Mouse (Mus musculus): ENCODE results near the gene Milr1.

DNA sequence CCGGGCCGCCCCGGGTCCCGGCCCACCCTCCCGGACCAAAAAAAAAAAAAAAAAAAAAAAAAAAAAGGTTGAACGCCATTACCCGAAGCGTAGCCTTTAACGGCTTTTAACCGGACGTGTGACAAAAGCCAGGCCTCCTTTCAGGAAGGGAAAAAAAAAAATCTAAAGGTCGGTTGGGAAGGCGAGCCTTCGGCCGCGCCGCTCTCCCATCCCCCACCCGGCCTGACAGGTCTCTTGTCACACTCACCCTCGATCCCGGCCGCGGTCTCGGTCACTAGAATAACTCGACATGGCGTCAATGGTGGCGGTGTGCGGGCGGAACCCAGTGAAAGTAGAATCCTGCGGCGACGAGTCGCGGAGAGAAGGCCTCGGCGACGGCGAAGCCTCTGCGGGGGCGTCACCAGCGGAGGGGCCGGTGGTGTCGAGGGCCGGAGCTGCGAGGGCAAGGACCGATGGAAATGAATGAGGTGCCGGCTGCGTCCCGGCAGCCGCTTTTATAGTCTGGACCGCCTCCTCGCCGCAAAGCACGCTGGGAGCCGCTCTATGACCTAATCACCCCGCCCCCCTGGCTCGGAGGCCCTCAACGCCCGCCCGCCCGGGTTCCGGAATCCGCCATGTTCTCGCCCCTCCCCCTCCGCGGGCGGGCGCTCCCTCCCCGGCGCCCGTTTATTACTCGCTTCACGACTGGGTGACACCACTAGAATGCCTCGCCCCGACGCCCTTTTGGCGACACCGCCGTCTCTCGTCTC lies 37.2 kb downstream of the Milr1 start:
- TF ChIP-seq CTCF (conservative IDR thresholded peaks at IDR 0.05; ENCODE audit: insufficient read depth, insufficient read length, low read depth, low read length) (no peak), POLR2A (IDR thresholded peaks at IDR 0.05; ENCODE audit: low read depth, low read length) (peak; percentile 99)

Data from kidney, adult 2 months (tissue).